Mouse (Mus musculus) forelimb bud, embryonic 11.5 days (tissue): ENCODE measurements around the gene Naa50.

ENCODE experiments used
- DNase-seq: peaks from one replicate; pipeline ENCODE4 v3.0.0-alpha.2; 2012; ENCODE audit warnings: low read depth, low spot score

Gene Naa50

DNA sequence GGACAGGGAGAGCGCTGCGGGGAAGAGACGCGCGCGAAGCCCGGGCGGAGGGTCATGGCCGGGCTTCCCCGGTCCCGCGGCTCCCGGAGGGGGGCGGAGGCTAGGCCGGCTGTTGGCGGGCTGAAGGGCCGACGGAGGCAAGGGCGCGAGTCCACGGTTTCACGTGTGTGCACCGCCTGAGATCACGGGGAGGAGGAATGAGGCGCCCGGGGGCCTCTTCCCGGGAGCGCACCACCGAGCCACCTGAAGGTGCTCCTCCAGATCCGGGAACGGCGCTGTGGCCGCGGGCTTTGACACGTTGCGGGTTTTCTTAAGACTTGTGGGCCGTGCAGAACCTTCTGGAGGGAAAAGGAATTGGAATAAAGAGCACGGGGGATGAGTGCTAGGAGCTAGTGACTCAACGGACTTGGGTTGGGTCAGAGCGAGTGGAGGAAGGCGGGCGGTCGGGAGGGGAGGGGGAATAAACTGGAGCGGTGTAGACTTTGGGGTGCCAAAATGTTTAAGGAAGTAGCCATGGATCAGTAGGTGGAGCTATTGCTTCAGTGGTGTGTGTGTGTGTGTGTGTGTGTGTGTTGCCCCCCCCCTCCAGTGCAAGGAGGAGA is 657 bp downstream of the Naa50 start:
- peak; percentile 69 for DNase-seq

DNA sequence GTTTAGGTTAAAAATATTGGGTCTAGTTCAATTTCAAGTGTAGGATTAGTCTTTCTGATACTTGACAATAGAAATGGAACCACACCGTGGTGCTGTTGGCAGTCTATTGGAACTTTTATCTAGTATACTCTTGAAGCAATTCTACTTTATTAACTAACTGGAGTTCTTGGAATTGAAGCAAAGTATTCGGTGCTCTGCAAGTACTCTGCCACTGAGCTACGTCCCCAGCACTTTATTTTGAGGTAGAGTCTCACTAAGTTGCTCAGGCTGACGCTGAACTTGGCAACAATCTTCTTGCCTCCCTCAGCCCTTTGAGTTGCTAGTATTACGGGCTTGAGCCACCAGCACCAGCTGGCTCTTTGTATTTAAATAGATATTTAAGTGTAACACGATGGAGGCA is 1.9 kb downstream of the Naa50 start:
- DNase-seq, result no peak

DNA sequence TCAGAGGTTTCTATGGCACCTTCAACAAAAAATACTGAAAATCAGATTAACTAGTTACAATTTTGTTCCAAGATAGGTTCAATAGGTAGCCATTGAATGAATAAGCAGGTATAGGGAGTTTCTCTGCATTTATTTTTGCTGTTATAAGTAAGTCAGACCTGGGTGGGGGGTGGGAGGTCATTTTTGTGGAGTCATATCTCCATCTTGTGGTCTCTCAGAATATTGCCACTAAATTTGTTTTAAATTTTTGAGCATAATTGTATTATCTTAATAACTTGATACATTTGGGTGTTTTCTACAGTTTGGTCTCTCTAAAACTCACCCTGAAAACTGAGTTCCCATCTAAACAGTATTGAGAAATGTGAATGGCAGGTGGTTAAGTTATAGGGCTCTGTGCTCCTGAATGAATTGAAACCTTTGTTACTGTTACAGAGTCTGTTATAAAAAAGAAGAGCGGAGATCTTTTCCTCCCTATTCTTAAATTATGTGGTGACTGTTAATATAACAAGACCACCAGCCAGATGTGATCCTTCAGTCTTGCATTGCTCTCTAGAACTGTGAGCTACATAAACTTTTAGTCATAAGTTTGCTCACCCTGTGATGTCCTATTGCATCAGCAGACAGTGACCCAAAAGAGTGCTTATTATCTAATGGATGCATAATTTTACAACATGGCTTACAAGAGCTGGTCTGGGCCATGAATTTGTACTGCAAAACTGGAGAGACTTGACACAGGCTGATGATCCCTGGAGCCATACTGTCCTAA is 9.6 kb downstream of the Naa50 start:
- DNase-seq, result no peak

DNA sequence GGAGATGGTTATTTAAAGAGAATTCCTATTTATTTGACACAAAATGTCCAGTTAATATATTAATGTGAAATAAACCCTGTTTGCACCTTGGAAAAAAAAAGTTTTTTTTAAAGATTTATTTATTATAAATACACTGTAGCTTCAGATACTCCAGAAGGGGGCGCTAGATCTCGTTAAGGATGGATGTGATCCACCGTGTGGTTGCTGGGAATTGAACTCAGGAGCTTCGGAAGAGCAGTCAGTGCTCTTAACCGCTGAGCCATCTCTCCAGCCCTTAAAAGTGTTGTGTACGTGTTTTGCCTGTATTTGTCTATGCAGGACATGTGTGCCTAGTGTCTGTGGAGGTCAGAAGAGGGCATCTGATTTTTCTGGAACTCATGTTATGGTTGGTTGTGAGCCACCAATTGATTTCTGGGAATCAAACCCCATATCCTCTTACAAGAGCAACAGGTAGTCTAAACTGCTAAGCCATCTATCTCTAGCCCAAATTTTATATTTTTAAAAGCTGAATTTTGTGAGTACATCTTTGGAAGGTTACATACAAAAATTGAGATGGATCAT is 14.9 kb downstream of the Naa50 start:
- DNase-seq, result no peak

DNA sequence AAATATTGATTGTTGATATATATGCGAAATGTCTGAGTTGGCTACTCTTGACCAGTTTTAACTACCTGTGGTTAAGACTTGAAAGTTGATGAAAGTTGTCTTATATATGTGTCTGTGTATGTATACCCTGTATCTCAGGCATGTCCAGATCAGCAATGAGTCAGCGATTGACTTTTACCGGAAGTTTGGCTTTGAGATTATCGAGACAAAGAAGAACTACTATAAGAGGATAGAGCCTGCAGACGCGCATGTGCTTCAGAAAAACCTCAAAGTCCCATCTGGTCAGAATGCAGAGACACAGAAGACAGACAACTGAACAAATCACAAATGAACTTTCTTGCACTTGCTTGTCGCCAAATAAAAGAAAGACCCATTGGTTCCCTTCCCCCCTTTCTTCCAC is 19.7 kb downstream of the Naa50 start:
- DNase-seq, result no peak

DNA sequence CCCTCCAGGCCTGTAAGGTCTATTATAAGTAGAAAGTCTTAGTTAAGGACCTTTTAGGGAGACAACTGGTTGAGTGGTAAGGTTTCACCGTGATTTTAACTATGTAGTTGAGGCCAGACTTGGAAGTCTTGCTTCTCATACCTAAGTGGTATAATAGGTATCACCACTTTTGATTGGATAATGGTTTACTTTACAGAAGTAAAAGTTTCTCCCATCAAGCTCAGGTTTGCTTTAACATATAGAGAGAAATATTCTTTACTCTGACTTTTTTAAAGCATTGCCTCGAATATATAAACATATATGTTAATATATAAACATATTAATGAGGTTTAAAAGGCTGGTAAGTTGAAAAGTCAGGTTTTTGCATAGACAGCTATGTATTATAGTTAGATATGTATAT is 24.2 kb downstream of the Naa50 start:
- DNase-seq, result no peak

DNA sequence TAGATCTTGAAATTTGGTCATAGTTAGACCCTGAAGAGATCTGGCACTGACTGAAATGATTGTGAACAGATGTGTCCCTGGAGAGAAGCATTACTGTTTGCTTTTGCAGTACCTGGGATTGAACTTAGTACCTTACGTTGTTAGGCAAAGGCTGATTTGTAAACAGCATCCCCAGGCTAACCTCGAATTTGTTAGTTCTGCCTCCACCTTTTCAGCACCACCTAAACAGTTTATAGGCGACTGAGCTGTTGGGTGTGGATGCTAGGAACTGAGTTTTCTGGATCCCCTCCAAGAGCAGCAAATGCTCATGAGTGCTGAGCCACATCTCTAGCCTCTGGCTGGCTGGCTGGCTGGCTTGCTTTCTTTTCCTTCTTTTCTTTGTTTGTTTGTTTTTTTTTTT is 25.6 kb downstream of the Naa50 start:
- no peak for DNase-seq

DNA sequence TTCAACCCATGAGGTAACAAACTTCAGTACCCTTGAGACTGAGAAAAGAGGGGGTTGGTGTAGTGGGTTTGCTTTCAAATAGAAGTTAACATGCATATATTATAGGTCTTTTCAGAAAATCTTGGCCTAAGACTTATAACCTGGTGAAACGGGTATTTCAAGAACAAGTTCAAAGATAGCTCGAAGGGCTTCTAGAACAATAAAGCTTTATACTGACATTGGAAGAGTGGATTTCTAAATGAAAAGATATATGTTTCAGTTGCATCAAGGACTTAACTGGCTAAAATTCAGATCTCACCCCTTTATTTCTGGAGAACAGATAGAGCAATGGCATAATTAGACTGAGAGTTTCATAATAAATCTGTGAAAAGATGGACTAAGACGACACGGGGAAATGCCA is 29.4 kb downstream of the Naa50 start:
- DNase-seq, result no peak

DNA sequence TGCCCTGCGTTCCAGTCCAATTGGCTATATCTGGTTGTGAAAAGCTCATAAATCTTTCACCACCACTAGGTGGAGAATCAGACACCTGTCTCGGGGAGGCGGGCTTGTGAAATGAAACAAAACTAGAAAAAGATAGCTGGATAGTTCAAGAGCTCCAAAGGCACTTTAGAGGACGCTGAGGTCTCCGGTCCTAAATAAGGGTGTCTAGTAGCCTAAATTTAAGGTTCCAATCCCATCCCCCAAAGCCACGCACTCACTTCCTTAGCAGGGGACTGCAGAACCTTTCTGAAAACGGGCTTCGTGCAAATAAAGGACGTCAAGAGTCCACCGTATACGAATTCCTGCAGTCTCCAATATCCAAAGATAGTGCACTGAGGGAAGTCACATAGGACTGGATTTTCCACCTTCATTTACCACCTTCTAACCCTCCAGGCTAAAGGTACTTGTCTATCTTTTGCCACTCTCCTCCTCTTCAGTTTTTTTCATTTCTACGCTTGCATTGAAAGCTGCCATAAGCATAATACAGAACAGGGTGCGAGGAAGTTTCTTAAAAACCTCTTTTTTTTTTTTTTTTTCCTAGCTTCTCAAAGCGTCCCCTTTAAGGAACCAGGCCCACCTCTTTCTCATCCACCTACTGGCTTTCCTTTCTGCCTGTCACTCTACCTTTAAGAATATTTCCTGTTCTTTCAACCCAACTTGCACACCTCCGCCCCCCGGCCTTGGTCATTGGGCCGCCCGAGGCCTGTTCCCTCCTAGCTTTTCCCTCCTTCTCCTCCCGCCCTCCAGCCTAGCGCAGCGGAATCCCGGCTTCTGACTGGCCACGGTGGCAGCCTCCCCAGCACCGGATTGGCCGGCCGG is 32.9 kb downstream of the Naa50 start:
- DNase-seq, result peak; percentile 97

DNA sequence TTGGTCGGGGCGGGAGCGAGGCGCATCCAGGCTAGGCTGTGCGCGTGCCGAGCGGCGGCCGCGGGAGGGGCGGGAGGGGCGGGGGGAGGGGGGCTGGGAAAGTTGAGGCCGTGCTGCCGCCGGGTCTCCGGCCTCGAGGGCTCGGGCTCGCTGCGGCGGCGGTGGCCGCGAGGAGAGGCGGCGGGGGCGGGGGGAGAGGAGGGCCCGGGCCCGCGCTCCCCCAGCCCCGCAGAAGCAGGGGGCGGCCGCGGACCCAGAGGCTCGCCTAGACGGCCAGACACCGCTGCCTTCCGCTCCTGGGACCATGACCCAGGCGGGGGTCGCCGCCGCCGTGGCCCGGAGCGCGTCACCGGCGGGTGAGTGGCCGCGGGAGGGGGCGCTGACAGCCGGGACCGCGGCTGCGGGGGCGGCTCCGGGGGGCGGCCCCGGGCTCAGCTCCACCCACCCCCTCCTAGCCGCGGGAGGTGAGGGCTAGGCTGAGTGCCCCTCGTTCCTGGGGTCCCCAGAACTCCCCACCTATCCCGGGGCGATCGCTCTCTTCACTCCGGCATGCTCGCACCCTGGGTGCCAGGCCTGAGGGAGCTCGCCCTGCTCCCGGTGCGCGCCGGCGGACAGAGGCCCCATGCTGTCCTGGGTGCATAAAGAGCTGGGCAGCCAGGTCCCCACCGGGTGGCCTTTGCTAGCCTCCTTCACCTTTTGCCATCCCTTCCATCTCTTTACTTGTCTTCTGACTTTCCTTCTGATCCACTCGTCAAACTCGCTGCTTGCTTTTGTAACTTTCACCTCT is 33.7 kb downstream of the Naa50 start, which contains the start of gene Usf3:
Usf3 (plus strand) TSS at position 92 of the 787 bp plus-strand sequence.
- no peak for DNase-seq

DNA sequence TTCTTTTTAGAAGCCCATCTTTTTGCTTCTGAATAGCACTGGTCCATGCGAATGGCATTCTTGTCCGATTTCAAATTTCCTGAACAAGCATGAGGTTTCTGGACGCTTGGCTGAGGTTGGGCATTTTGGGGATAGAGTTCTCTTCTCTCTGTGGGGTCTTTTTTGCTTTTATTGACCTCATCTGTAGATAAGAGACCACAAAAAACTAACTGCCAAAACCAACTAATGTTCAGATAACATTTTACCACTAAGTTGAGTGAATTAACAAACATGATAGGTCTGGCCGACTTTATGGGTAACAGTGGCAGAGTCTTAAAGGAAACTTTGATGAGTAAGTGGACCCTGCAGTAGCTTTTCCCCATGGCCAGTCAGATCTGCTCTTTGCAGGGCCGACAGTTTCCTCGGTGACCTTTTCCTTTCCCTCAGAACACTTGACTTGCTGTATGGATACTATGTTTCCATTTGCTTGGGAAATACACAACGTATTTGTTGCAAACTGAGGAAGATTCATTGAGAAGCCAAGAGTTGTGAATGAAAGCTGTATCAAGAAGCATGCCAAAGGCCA is 34.4 kb downstream of the Naa50 start:
- no peak for DNase-seq

DNA sequence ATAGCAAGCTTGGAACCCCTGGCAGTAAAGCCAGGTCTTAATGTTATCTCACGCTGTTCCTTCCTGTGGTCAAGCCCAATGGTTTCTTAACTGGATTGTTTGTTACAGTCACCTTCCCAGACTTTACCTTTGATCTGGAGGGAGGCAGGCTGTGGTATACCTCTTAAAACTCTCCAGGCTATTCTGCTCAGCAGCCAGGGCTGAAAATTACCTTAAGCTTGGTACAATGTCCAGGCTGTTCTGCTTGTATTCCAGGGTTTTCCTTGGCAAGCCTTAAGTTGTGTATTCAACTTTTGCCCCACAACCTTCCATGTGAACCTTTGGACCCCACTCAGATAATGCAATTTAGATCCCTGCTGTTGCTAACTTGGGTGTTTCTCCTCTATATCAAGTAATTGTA is 35.4 kb downstream of the Naa50 start:
- DNase-seq, result no peak

DNA sequence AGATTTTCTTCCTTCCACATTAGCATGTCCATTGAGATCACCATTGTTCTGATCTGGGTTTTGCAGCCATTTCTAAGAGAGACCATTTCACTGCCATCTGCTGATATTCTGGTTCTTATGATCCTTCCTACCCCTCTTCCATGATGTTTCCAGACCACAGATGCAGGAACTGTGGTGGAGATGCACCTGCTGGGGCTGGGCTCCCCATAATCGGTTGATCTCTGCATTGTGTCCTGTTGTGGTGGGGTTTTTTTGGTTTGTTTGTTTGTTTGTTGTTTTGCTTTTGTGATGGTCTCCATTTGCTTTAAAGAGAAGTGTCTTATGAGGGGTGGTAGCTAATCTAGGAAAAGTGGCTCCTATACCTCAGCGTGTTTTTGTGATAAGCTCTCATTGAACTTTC is 36.9 kb downstream of the Naa50 start:
- DNase-seq, result no peak

DNA sequence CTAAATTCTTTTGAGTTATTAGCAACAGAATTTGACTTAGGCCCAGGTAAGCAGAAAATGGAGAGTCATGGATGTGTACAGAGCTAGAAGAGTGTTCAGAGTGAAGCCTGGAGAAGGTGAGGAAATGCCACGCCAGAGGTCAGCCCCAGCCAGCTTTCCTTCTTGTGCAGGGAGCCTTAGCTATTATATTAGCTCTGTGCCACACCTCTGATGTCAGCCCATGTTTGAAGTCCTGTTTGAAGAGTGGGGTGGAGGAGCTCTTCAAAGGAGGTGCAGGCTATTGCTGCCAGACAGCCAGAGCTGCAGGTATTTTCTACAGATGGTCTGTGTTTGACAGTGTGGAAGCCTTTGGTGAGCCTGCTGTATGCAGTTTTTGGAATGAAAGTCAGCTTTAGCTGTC is 38.9 kb downstream of the Naa50 start:
- no peak for DNase-seq

DNA sequence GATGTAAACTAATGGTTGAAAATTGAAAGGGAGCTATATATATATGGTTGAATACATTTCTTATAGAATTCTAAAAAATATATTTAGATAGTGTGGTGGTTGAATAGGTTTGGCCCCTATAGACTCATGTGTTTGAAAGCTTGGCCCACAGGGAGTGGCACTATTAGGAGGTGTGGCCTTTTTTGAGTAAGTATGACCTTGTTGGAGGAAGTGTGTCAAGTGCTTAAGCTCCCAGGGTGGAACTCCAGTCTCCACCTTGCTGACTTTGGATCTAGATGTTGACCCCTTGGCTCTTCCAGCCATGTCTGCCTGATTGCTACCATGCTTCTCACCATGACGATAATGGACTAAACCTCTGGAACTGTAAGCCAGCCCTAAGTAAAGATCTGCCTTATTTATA is 43.0 kb downstream of the Naa50 start:
- DNase-seq, result no peak

DNA sequence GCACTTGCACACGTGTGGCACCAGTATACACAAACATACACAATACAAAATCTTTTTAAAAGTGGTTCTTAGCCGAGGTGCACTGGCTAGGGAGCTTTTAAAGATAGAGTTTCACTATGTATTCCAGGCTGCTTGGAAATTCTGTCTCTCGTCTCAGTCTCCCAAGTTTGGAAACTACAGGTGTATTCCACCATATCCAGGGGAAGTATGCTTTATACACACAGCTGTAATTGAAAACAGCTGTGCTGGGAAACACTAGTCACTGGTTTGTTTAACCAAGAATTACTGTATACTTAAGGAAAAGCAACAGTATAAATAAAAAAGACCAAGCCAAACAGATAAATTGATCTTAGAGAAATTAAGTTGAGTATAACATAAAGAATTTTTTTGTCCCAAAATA is 45.1 kb downstream of the Naa50 start:
- no peak for DNase-seq

DNA sequence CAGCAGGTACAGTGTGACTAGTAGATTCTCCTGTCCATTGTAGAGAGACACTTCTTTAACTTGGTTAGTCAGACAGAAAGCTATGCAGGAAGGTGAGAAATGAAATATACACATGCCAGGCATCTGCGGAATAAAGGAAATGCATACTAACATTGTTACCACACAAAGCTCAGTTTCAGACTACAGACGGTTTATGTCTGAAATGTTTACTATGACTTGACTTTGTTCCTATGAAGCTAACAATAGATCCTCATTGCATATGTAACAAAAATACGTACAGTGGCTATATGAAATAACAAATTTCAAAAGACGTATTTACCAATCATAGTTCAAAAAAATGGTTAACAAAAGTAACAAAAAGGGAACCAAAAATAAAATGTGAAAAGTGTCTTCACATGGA is 47.5 kb downstream of the Naa50 start:
- DNase-seq, result no peak

DNA sequence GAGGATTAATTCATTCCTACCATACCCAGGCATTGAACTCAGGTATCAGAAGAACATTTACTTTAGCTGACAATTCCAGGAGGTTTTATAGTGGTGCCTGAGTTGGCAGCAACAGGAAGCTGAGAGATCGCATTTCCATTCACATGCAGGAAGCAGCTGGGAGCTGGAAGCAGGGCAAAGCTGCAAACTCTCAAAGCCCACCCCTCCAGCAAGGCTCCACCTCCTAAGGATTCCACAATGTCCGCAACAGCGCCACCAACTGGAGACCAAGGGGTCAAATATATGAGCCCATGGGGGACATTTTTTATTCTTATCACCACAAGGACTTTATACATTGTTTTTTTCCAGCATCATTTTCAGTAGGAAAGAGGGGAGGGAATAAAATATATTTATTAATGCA is 49.1 kb downstream of the Naa50 start:
- no peak for DNase-seq

DNA sequence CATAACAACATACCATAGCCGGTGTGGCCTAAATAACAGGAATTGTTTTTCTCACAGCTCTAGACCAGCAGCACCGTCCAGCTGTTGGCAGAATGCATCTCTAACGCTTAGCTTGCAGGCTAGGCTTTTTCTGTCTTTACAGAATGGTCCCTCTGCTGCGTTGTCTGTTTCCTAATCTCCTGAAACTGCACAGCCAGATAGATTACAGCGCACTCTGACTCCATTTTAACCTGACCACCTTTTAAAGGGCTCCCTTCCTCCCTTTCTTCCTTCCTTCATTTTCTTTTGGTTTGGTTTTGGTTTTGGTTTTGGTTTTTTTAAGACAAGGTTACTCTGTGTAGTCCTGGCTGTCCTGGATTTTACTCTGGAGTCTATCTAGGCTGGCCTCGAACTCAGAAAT is 50.4 kb downstream of the Naa50 start:
- DNase-seq, result no peak

DNA sequence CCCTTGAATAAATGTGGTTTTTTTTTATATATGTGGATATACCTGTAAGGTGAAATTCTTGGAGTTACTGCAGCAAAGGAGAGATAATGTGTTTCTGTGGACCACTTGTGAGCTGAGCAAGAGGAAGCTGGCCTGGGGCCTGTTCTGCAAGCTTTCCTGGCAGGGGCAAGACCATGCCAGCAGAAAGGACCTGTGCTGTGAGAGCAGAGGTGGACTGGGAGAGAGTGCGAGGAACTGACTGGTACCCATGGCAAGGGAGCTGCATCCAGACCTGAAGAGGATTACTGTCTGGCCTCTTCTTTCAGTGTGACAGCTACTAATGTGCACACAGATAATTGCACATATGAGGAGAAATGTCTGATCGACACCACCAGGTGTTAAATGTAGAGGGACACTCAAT is 51.3 kb downstream of the Naa50 start:
- no peak for DNase-seq

DNA sequence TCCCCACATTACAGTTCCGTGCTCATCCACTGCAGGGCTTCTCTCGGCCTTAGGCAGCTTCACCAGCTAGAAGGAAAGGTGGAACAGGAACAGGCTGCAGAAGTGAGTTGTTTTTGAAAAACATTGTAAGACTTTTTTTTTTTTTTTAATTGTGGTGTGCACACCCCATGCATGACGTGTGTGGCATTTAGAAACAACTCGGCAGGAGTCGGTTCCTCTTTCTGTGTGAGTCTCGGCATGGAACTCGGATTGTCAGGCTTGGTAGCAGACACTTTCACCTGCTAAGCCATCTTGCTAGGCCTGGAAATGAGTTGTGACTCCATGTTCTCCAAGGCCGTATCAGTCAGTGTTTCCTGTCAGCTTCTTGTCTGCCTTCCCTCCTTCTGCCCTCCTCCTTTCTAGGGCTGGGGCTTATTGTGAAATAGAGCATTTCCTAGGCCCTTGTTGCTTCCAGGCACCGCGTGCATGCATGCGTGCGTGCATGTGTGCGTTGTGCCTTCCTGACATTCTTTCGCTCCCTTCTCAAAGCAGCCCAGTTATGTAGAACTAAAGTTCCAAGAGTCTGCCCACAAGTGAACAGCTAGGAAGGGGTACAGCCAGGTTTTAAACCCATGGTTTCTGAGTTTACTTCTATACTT is 59.6 kb downstream of the Naa50 start:
- no peak for DNase-seq
